Mouse (Mus musculus) olfactory bulb, adult 2 months (tissue): Measurements from ENCODE around the gene Lca5l.

ENCODE experiments used
- CTCF ChIP-seq: fragments of 200-500 bp; IDR thresholded peaks from 2 replicates; pipeline ENCODE4 v1.5.1; 2012; ENCODE audit warnings: low read depth, mild to moderate bottlenecking, low read length, moderate library complexity; ENCODE audit not compliant: insufficient read depth
- POLR2A ChIP-seq: fragments of 200-500 bp; IDR thresholded peaks from 2 replicates; pipeline ENCODE4 v1.6.1; 2012; ENCODE audit warnings: mild to moderate bottlenecking, low read depth, low read length, moderate library complexity; ENCODE audit not compliant: insufficient read depth

DNA sequence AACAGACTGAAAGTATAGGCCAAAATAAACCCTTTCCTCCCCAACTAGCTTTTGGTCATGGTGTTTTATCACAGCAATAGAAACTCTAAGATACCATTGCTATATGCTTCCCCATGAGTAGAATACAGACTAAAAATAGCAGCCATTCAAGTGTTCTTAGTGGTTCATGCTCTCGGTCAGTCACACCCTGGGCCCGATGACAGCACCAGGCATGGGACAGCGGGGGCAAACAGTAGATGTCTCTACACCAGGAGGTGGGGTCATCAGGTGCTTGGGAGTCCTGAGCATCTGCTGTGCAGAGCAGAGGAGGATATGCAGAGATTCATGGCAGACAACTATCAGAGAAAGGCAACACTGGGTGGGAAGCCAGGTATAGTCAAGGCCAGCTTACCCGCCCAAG lies 21.0 kb upstream of the Lca5l start:
- TF ChIP-seq CTCF: no peak
- no peak for TF ChIP-seq POLR2A
